Mouse (Mus musculus) ES-Bruce4 (cell line): ENCODE data around the gene 1700012A03Rik. TPM values are rescaled to one million over a fixed set of nuclear protein-coding genes. Genes with fewer than 3 reads are reported as not detected.

Source experiments
- H3K27ac ChIP-seq: 2 replicates; pipeline ENCODE4 v1.5.1; 2012; ENCODE audit warnings: low read length, inconsistent platforms; ENCODE audit not compliant: insufficient read depth
- H3K27me3 ChIP-seq: 2 replicates; pipeline ENCODE4 v1.6.1; 2012; ENCODE audit warnings: mild to moderate bottlenecking, low read length, inconsistent platforms; ENCODE audit not compliant: control insufficient read depth, poor library complexity, insufficient read depth, severe bottlenecking
- H3K36me3 ChIP-seq: 2 replicates; pipeline ENCODE4 v1.6.1; 2012; ENCODE audit warnings: inconsistent platforms, mild to moderate bottlenecking, low read length, moderate library complexity; ENCODE audit not compliant: control insufficient read depth, poor library complexity, insufficient read depth, severe bottlenecking
- H3K4me1 ChIP-seq: one replicate; pipeline ENCODE4 v1.8.1; 2011; ENCODE audit warnings: low read length; ENCODE audit not compliant: control insufficient read depth, insufficient read depth
- H3K4me3 ChIP-seq: 2 replicates; pipeline ENCODE4 v1.5.1; 2011; ENCODE audit warnings: low read depth, mild to moderate bottlenecking, low read length
- H3K9ac ChIP-seq: 2 replicates; pipeline ENCODE4 v1.6.1; 2012; ENCODE audit warnings: low read depth, mild to moderate bottlenecking, inconsistent platforms; ENCODE audit not compliant: poor library complexity, severe bottlenecking
- H3K9me3 ChIP-seq: replicated peaks from 2 replicates; pipeline ENCODE4 v1.6.1; 2012; ENCODE audit warnings: mild to moderate bottlenecking, low read length, inconsistent platforms; ENCODE audit not compliant: control insufficient read depth, poor library complexity, insufficient read depth, severe bottlenecking
- CTCF ChIP-seq: IDR thresholded peaks from one replicate; pipeline ENCODE4 v1.8.1; 2011; ENCODE audit warnings: low read depth, low read length
- EP300 ChIP-seq: IDR thresholded peaks from 2 replicates; pipeline ENCODE4 v1.6.1; 2011; ENCODE audit warnings: low read depth, low read length; ENCODE audit not compliant: insufficient read depth
- POLR2A ChIP-seq: IDR thresholded peaks from one replicate; pipeline ENCODE4 v1.8.1; 2011; ENCODE audit warnings: low read length; ENCODE audit not compliant: insufficient read depth
- polyA plus RNA-seq: library from polyadenylated mRNA; stranded (reverse); fragments of >200 nt; gene quantifications from 2 replicates; pipeline ENCODE4 v1.2.4, GENCODE M21; 2011; ENCODE audit warnings: low read depth; ENCODE audit not compliant: missing spikeins, insufficient read depth, insufficient read length

Gene 1700012A03Rik
- polyA plus RNA-seq, 1 experiment, result not detected

DNA sequence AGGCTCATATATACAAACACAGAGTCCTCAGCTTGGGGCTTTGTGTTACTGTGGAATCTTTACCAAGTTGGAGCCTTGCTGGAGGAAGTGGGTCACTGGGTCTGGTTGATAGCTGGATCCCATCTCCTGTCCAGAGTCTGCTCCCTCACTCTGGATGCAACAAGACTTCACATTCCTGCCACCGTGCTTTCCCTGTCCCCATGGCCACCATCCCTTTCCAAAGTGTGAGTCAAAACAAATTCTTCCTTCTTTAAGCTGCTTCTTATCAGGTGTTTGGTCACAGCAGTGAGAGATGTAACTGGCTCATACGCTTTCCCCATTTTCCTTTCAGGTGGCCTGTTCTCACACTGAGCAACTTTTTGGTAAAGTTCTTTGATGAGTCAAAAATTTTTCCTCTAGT lies 15.8 kb upstream of the 1700012A03Rik start:
- Histone ChIP-seq H3K9me3 (no peaks in the 10 kb centered on the region), H3K4me1 (no peaks in the 10 kb centered on the region), H3K36me3 (no peaks in the 10 kb centered on the region), H3K27ac (no peak overlapping the region), H3K4me3 (no peak overlapping the region), H3K27me3 (no peaks in the 10 kb centered on the region), H3K9ac (no peak overlapping the region)
- TF ChIP-seq POLR2A, result no peak
- TF ChIP-seq EP300, result no peak
- no peak for TF ChIP-seq CTCF

DNA sequence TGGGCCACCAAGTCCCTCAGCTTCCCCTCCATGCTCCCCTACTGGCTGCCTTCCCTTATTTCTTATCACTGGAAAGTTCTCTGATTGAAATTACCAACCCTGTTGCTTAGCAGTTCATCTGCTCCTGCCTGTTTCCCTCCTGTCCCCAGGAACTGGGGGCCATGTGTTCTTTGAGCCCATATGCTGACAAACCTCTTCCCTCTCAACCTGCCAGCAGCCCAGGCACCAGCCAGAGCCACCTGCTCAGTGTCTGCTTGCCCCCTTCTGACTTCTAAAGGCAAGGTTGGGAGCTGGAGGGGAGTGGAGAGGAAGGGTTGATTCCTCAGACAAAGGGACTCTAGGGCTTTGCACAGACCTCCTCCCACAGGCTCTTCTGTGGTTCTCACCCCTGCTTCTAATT lies 4.7 kb upstream of the 1700012A03Rik start:
- TF ChIP-seq EP300, result no peak
- no peak for TF ChIP-seq CTCF
- no peak for TF ChIP-seq POLR2A
- no peak overlapping the region for H3K27ac ChIP-seq

DNA sequence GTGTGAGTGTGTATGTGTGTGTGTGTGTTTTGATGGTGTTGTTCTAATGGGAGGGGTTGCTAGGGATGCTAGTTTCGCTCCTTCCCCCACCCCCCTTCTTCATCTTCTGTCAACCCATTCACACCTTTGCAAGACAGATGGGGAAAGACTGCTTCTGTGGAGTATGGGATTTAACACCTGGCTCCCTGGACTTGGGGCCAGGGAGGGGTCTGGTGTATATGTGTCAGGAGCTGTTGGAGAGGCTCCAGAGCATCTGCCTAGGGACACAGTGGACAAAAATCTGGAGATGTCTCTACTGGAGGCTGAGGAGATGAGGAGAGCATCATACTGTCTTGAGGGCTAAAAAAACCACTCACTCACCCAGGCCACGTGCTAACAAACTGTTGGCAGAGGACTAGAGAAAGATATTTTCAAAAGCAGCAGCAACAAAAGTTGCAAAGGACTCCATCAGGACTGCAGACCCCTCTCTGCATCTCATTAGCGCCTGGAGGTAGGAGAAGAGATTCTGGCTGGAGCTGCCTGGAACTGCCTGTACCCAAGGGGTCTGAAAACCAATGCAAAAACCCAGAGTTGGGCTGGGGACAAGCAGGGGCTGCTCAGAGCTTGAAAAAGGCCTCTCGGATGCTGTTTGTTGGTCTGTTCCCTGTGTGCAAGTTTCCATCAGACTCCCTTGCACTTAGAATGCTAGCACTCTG lies 643 bp upstream of the 1700012A03Rik start:
- H3K4me3 ChIP-seq, result no peak overlapping the region
- H3K4me1 ChIP-seq, result no peaks in the 10 kb centered on the region
- H3K27me3 ChIP-seq, result no peaks in the 10 kb centered on the region
- H3K27ac ChIP-seq, result no peak overlapping the region
- TF ChIP-seq POLR2A, result no peak
- TF ChIP-seq EP300, result no peak
- H3K36me3 ChIP-seq, result no peaks in the 10 kb centered on the region
- H3K9ac ChIP-seq, result no peak overlapping the region
- H3K9me3 ChIP-seq, result no peaks in the 10 kb centered on the region; the same call in 1 of the 2 replicates

More for the DNA sequence above, 4.7 kb upstream of the 1700012A03Rik start:
- Histone ChIP-seq H3K9ac (no peak overlapping the region), H3K4me3 (no peak overlapping the region), H3K9me3 (no peaks in the 10 kb centered on the region), H3K4me1 (no peaks in the 10 kb centered on the region), H3K36me3 (no peaks in the 10 kb centered on the region), H3K27me3 (no peaks in the 10 kb centered on the region)

DNA sequence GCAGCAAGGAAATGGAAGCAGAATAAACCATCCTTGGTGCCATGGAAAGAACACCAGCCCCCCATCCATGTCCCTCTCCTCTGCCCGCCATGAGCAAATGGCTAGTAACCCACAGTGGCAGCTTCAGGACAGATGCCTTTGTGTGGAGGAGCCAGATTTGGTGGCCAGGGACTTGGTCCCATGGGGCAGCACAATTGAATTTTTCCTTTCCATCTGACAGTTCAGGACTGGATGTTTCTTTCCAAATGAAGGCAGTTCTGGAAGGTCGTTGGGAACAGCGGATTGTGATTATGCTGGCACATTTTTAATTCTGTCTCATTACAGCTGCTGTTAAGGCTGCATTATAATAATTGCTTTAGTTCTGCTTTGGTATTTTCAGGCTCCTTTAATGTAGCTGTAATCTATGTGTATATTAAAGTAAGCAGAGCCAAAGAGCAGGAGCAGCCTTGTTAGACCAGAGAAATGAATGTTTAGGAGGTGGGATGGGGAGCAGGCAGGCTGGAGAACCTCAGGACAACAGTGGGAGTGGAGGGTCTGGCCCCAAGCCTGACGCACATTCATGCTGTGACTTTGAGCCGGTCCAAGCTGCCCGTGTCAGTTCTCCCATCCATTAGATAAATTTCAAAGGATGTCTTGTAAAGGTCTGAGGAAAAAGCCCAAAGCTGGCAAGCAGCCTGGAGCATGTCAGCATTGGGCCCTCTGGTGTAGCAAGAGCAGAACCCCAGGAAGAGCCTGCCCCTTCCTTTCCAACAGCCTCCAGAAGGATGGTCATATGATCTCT lies 2.3 kb downstream of the 1700012A03Rik start:
- Histone ChIP-seq H3K27ac (no peak overlapping the region), H3K27me3 (no peaks in the 10 kb centered on the region), H3K36me3 (no peaks in the 10 kb centered on the region), H3K9me3 (no peaks in the 10 kb centered on the region; the same call in 1 of the 2 replicates), H3K9ac (no peak overlapping the region), H3K4me1 (no peaks in the 10 kb centered on the region), H3K4me3 (no peak overlapping the region)
- TF ChIP-seq CTCF, result no peak
- TF ChIP-seq EP300, result no peak
- no peak for TF ChIP-seq POLR2A

DNA sequence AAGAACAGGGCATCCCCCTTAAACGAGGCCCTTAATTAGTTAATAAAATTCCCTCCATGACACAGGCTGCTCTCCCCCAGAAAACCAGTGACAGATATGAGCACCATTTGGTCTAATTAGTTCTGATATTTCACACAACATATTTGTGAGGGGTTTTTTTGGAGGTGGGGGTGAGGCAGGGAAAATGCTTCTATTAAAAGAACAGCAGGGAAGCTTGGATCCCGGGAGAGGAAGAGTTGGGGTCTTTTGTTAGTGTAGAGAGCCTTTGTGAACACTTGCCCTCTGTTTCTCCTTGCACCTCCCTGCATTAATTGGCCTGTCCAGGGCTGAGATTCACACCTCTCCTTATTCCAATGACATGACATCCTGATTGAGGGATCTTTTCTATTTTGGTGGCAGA lies 6.5 kb downstream of the 1700012A03Rik start:
- TF ChIP-seq EP300, result no peak
- no peak for TF ChIP-seq CTCF
- TF ChIP-seq POLR2A, result no peak

DNA sequence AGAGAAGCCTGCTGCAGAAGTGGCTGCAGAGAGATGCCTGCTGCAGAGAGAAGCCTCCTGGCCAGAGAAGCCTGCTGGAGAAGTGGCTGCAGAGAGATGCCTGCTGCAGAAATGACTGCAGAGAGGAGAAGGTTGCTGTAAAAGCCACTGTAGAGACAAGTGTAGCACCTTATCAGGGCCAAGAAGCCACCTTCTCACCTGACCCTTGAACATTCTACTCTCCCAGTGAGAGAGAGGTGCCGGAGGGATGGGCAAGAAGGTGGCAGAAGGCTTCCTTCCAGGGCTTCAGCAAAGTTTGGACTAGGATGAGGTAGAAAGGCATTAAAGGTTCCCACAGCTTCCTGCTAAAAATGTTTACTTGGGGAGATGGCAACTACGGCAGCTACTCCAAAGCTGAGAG lies 8.5 kb downstream of the 1700012A03Rik start:
- Histone ChIP-seq H3K4me1 (peaks cover 7% of the 10 kb centered on the region), H3K27me3 (no peaks in the 10 kb centered on the region), H3K9ac (no peak overlapping the region), H3K27ac (no peak overlapping the region), H3K9me3 (no peaks in the 10 kb centered on the region), H3K4me3 (no peak overlapping the region), H3K36me3 (no peaks in the 10 kb centered on the region)
- TF ChIP-seq CTCF, result no peak
- no peak for TF ChIP-seq POLR2A
- TF ChIP-seq EP300, result no peak

More for the DNA sequence above, 6.5 kb downstream of the 1700012A03Rik start:
- H3K4me3 ChIP-seq, result no peak overlapping the region
- H3K36me3 ChIP-seq, result no peaks in the 10 kb centered on the region
- H3K9ac ChIP-seq, result no peak overlapping the region
- no peaks in the 10 kb centered on the region for H3K27me3 ChIP-seq
- H3K9me3 ChIP-seq, result no peaks in the 10 kb centered on the region
- no peaks in the 10 kb centered on the region for H3K4me1 ChIP-seq
- no peak overlapping the region for H3K27ac ChIP-seq
